Mouse (Mus musculus) heart, embryonic 14.5 days (tissue): ENCODE data around the gene Ech1. TPM values are rescaled to one million over a fixed set of nuclear protein-coding genes. Genes with fewer than 3 reads are reported as not detected.

Experiments used
- ATAC-seq: fragments of 200-750 bp; cut with Nextera tagmentation; 2 replicates; pipeline ENCODE4 v1.8.0; 2017; ENCODE audit warnings: low read depth, moderate TSS enrichment; ENCODE audit not compliant: insufficient number of reproducible peaks, insufficient read depth, low FRiP score
- H3K27ac ChIP-seq, 2 experiments: fragments of 200-500 bp in 1 of 2; fragments of 300-500 bp in 1 of 2; sonication (generic) in 1 of 2; replicated peaks in 1 of 2; 2 replicates each; pipeline ENCODE4 v1.5.1; 2012 to 2014; ENCODE audit warnings: low read depth in 2 of 2, low read length in 2 of 2, control low read depth in 1 of 2, mild to moderate bottlenecking in 1 of 2, mixed read lengths in 1 of 2; ENCODE audit not compliant: control insufficient read depth in 1 of 2, insufficient read depth in 1 of 2
- H3K27me3 ChIP-seq: fragments of 300-500 bp; sonication (generic); 2 replicates; pipeline ENCODE4 v1.6.1; 2014; ENCODE audit warnings: mild to moderate bottlenecking, low read length, control low read depth; ENCODE audit not compliant: control insufficient read depth, insufficient read depth
- H3K36me3 ChIP-seq: fragments of 300-500 bp; sonication (generic); 2 replicates; pipeline ENCODE4 v1.6.1; 2014; ENCODE audit warnings: mild to moderate bottlenecking, control low read depth, low read length, mixed read lengths; ENCODE audit not compliant: control insufficient read depth, insufficient read depth
- H3K4me1 ChIP-seq, 2 experiments: fragments of 200-500 bp in 1 of 2; fragments of 300-500 bp in 1 of 2; sonication (generic) in 1 of 2; 2 replicates each; pipeline ENCODE4 v1.6.1; 2012 to 2014; ENCODE audit warnings: low read length in 2 of 2, control low read depth in 1 of 2, mixed read lengths in 1 of 2; ENCODE audit not compliant: control insufficient read depth in 2 of 2, insufficient read depth in 2 of 2
- H3K4me2 ChIP-seq: fragments of 300-500 bp; sonication (generic); 2 replicates; pipeline ENCODE4 v1.6.1; 2014; ENCODE audit warnings: mild to moderate bottlenecking, low read length
- H3K4me3 ChIP-seq, 2 experiments: fragments of 200-500 bp in 1 of 2; fragments of 300-500 bp in 1 of 2; sonication (generic) in 1 of 2; 2 replicates each; pipeline ENCODE4 v1.5.1; 2012 to 2014; ENCODE audit warnings: low read length in 2 of 2, mild to moderate bottlenecking in 2 of 2, control low read depth in 1 of 2, low read depth in 1 of 2, moderate library complexity in 1 of 2; ENCODE audit not compliant: control insufficient read depth in 1 of 2, insufficient read depth in 1 of 2
- H3K9ac ChIP-seq: fragments of 300-500 bp; sonication (generic); 2 replicates; pipeline ENCODE4 v1.6.1; 2014; ENCODE audit warnings: mild to moderate bottlenecking, low read length
- H3K9me3 ChIP-seq: fragments of 300-500 bp; sonication (generic); 2 replicates; pipeline ENCODE4 v1.6.1; 2016; ENCODE audit warnings: low read length, control low read depth; ENCODE audit not compliant: control insufficient read depth
- WGBS: fragments of 180-500 bp; shearing (Covaris S2); extraction: QIAGEN DNeasy Blood & Tissue Kit; methylation state at CpG from one replicate; pipeline ENCODE4 v1.1.7; 2014; 5-methylcytosine and 5-hydroxymethylcytosine counted together
- polyA plus RNA-seq: library from polyadenylated mRNA; unstranded; fragments of >200 nt; fragmentation: Nextera tagmentation; extraction: Ambion mirVana; gene quantifications from 2 replicates; pipeline ENCODE4 v1.2.1, GENCODE M21; 2014

The Ech1 gene
- polyA plus RNA-seq, 1 experiment from 2014 or later = 252 TPM

GRCm38 (mm10) chr7:28829821-28830220 lies 4.8 kb downstream of the Ech1 start:
- Histone ChIP-seq H3K9me3 (no peaks in the 10 kb centered on the region), H3K27me3 (no peaks in the 10 kb centered on the region), H3K4me3 (no peak overlapping the region), H3K4me2 (no peak overlapping the region), H3K9ac (no peak overlapping the region), H3K36me3 (peaks cover 42% of the 10 kb centered on the region), H3K4me1 (peaks cover 17 to 28% of the 10 kb centered on the region in 2 experiments), H3K27ac (no peak overlapping the region)
- WGBS = 92% methylated on average over 8 of the region's 8 CpGs
- ATAC-seq = no peak

GRCm38 (mm10) chr7:28830981-28831380 lies 6.0 kb downstream of the Ech1 start:
- no peak overlapping the region for H3K27ac ChIP-seq
- ATAC-seq = no peak
- 51% methylated on average over 5 of the region's 5 CpGs for WGBS

DNA sequence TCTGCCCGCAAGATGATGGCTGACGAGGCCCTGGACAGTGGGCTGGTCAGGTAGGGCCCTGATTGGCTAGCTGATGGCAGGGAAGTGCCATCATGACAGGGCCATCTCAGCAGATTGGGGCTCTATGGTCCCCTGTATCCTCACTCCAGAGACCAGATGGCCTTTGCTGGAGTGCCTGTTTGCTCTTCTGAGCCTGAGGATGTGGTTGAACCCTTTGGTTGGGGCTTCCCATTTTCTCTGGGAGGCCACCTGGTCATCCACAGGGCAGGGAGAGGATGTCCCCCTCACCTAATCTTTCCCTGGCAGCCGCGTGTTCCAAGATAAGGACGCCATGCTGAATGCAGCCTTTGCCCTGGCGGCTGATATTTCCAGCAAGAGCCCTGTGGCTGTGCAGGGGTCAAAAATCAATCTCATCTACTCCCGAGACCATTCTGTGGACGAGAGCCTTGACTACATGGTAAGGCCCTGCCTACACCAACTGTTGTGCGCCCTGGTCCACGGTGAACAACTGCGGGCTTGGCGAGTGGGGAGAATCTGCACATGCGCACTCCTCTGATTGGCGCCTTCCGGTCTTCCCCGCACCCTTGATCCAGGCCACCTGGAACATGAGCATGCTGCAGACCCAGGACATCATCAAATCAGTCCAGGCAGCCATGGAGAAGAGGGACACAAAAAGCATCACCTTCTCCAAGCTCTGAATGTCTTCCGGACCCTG lies 6.6 kb downstream of the Ech1 start:
- Histone ChIP-seq H3K9ac (no peak overlapping the region), H3K27ac (no peak overlapping the region), H3K4me3 (no peak overlapping the region), H3K4me2 (no peak overlapping the region), H3K9me3 (no peaks in the 10 kb centered on the region), H3K36me3 (peaks cover 36% of the 10 kb centered on the region), H3K4me1 (peaks cover 8 to 16% of the 10 kb centered on the region in 2 experiments; a peak in 3 of 4 replicates), H3K27me3 (no peaks in the 10 kb centered on the region)
- 76% methylated on average over 17 of the region's 17 CpGs for WGBS
- ATAC-seq = no peak

More at GRCm38 (mm10) chr7:28830981-28831380, 6.0 kb downstream of the Ech1 start:
- no peaks in the 10 kb centered on the region for H3K27me3 ChIP-seq
- no peak overlapping the region for H3K4me2 ChIP-seq
- no peaks in the 10 kb centered on the region for H3K9me3 ChIP-seq
- H3K4me3 ChIP-seq = no peak overlapping the region
- H3K4me1 ChIP-seq = peaks cover 12 to 22% of the 10 kb centered on the region in 2 experiments
- H3K9ac ChIP-seq = no peak overlapping the region
- peaks cover 42% of the 10 kb centered on the region for H3K36me3 ChIP-seq

DNA sequence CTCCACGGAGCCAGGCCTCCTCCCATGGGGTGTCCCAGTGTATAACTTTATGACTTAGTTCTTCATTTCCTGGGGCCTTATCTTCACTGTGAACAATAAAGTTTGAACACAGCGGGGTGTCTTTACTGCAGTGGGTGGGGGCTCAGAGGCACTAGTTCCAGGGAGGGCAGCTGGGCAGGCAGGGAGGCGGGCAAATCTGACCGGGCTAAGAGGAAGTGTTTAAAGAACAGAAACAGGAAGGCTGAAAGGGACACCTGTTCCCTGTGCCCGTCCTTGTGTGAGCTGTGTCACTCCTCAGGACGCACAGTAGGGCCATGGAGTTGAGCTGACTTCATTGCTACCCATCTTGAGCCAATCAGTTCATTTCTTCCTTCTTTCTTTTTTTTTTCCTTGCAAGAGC lies 7.1 kb downstream of the Ech1 start:
- H3K27me3 ChIP-seq = no peaks in the 10 kb centered on the region
- peaks cover 36% of the 10 kb centered on the region for H3K36me3 ChIP-seq
- H3K9me3 ChIP-seq = no peaks in the 10 kb centered on the region
- H3K4me1 ChIP-seq = peaks cover 8 to 16% of the 10 kb centered on the region in 2 experiments; a peak in 3 of 4 replicates
- H3K4me2 ChIP-seq = no peak overlapping the region
- no peak overlapping the region for H3K9ac ChIP-seq
- no peak overlapping the region for H3K27ac ChIP-seq
- no peak for ATAC-seq
- H3K4me3 ChIP-seq = no peak overlapping the region
- 70% methylated on average over 6 of the region's 6 CpGs for WGBS

- Histone ChIP-seq H3K4me1 (peaks cover 6 to 12% of the 10 kb centered on the region in 2 experiments; a peak in 3 of 4 replicates), H3K9ac (no peak within 1 kb of the TSS), H3K9me3 (no peaks in the 10 kb centered on the region), H3K4me3 (no peak within 1 kb of the TSS), H3K36me3 (peaks cover 31% of the 10 kb centered on the region), H3K27me3 (no peaks in the 10 kb centered on the region), H3K4me2 (no peak within 1 kb of the TSS), H3K27ac (no peak within 1 kb of the TSS)
- no peak for ATAC-seq
- 84% methylated on average over 6 of the region's 6 CpGs for WGBS
Measured at GRCm38 (mm10) chr7:28833723-28834347, 8.8 kb downstream of the Ech1 start, which contains the start of gene Lgals4. TSS of gene Lgals4 (plus strand) at chr7:28833854.

DNA sequence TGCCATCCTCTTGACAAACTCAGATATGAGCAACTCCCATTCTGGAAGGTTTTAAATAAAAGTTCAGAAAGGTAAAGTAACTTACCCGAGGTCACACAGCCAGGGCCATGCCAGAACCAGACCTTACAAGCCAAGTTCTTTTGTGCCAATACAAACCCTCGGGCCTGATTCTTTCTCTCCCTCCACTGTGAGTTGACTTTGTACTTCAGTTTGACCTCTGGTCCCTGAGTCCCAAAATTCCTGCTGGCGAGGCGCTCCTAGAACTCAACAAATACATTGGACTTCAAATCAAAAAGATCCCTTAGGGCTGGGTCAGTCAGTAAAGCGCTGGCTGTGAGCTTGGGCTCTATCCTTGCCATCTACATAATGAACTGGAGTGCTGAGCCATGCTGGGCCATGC lies 11.9 kb downstream of the Ech1 start:
- no peaks in the 10 kb centered on the region for H3K27me3 ChIP-seq
- H3K4me1 ChIP-seq = no peaks in the 10 kb centered on the region
- H3K4me2 ChIP-seq = no peak overlapping the region
- no peak overlapping the region for H3K27ac ChIP-seq
- ATAC-seq = no peak
- H3K9me3 ChIP-seq = no peaks in the 10 kb centered on the region
- WGBS = 78% methylated on average over 5 of the region's 5 CpGs
- no peak overlapping the region for H3K9ac ChIP-seq
- H3K36me3 ChIP-seq = peaks cover 6% of the 10 kb centered on the region
- no peak overlapping the region for H3K4me3 ChIP-seq

DNA sequence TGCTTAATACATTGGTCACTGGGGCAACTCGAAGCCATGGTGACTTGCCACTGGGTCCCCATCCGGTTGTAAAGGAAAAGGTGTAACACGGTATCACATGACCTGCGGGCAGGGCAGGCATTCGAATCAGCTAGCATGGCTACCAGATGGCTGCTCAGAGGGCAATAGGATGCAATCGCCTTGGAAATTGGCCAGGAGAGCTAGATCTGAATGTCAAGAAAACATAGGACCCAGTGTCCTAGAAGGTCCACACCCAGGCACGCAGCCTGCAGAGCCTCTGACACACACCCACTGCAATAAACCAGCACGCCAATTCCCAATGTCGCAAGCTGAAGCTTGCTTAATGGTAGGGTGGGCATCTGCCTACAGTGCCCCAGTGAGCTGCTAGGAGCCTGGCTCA lies 13.3 kb downstream of the Ech1 start:
- H3K36me3 ChIP-seq = no peaks in the 10 kb centered on the region
- WGBS = 77% methylated on average over 9 of the region's 9 CpGs
- H3K27ac ChIP-seq = no peak overlapping the region
- no peak overlapping the region for H3K4me3 ChIP-seq
- no peak overlapping the region for H3K9ac ChIP-seq
- no peaks in the 10 kb centered on the region for H3K9me3 ChIP-seq
- no peak for ATAC-seq
- no peak overlapping the region for H3K4me2 ChIP-seq
- no peaks in the 10 kb centered on the region for H3K4me1 ChIP-seq
- no peaks in the 10 kb centered on the region for H3K27me3 ChIP-seq
